Mouse (Mus musculus): Measurements from ENCODE around the gene E130114P18Rik. TPM values are rescaled to one million over a fixed set of nuclear protein-coding genes. Genes with fewer than 3 reads are reported as not detected.

The E130114P18Rik gene
- polyA plus RNA-seq, 1 experiment from 2014 or later = 26.3 TPM

DNA sequence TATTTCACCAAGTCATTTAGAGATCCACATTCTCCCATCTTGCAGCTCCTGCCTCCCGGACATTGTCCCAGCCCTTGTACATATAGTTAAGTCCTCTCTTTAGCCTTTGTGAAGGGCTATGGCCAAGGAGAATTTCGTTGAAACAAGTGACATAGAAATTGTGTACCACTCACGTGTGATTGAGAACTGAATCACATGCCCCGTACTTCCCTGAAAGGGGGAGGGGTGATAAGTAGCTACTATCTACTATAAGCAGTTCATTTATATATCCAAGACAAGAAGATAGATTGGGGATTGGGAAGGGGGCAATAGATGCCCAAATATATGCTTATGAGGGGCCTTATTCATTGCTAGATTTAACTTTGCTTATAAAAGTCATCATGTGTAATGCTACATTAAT, 10.9 kb downstream of the E130114P18Rik start:
- H3K4me2 ChIP-seq (replicated peaks) = no peak overlapping the region
- H3K4me3 ChIP-seq (replicated peaks; ENCODE audit: low read length) = no peak overlapping the region
- H3K9me3 ChIP-seq (ENCODE audit: control insufficient read depth, low read length) = no peaks in the 10 kb centered on the region
- DNase-seq (ENCODE audit: low spot score) (no peak), ATAC-seq (ENCODE audit: low FRiP score) (no peak)
- H3K4me1 ChIP-seq (replicated peaks; ENCODE audit: control insufficient read depth, insufficient read depth, low read length) = no peaks in the 10 kb centered on the region
- no peaks in the 10 kb centered on the region for H3K36me3 ChIP-seq (replicated peaks; ENCODE audit: control insufficient read depth, insufficient read depth)
- 77% methylated on average over 4 of the region's 4 CpGs for WGBS
- H3K27ac ChIP-seq = no peak overlapping the region
- H3K27me3 ChIP-seq (ENCODE audit: control insufficient read depth, insufficient read depth, low read length) = no peaks in the 10 kb centered on the region
- no peak overlapping the region for H3K9ac ChIP-seq

DNA sequence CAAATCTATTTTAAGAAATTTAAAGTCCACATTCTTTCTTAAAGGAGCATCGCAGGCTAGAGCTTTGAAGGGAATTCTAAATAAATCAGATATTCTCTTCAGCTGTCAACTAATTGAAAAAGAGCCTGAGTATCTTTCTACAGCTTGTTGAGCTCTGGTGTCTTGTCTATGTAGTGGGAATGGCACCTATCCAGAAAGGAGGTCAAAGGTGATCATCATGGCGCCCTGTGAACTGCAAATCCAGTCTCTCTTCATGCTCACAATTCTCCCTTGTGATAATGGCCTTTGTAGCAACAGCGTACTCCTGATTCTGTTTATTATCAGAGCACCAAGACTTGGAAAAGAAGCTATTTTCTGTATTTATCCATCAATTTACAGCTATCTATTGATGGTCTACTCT, 11.8 kb downstream of the E130114P18Rik start:
- Histone ChIP-seq H3K9me3 (ENCODE audit: control insufficient read depth, low read length) (no peaks in the 10 kb centered on the region), H3K9ac (no peak overlapping the region), H3K27me3 (ENCODE audit: control insufficient read depth, insufficient read depth, low read length) (no peaks in the 10 kb centered on the region), H3K36me3 (replicated peaks; ENCODE audit: control insufficient read depth, insufficient read depth) (no peaks in the 10 kb centered on the region), H3K27ac (no peak overlapping the region), H3K4me3 (replicated peaks; ENCODE audit: low read length) (no peak overlapping the region), H3K4me2 (replicated peaks) (no peak overlapping the region), H3K4me1 (replicated peaks; ENCODE audit: control insufficient read depth, insufficient read depth, low read length) (no peaks in the 10 kb centered on the region)
- 86% methylated on average over 3 of the region's 3 CpGs for WGBS
- ATAC-seq (ENCODE audit: low FRiP score) (no peak), DNase-seq (ENCODE audit: low spot score) (no peak)

DNA sequence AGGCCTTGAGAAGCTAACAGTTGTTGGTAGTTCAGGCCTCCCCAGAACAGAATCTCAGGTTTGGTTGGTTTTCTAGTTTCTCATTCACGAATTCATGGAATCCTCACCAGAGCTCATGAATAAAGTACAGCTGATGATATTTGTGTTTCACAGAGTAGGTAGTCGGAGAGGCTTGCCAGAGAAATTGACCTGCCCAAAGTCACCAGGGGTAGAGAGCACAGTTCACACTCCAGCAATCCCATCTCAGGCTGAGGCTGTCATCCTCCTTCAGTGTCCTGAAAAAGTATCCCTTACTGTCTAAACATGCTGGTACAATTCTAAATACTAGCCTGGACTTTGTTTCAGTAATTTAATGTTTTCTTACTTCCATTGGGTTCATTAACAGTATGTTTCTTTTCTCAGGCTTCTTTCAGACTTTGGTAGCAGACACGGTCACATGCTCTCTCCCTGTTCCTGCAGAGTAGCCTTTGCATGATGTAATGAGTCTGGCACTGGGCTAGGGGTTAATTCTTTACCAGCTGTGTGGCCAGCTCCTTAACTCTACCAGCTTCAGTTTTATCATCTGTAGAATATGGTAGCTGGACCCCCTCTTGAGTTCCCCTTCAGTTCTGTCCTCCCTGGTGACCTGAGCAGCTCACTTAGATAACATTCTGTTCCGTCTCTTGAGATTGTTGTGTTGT, 12.4 kb downstream of the E130114P18Rik start:
- Histone ChIP-seq H3K27me3 (ENCODE audit: control insufficient read depth, insufficient read depth, low read length) (no peaks in the 10 kb centered on the region), H3K36me3 (replicated peaks; ENCODE audit: control insufficient read depth, insufficient read depth) (no peaks in the 10 kb centered on the region), H3K9ac (no peak overlapping the region), H3K27ac (no peak overlapping the region), H3K4me2 (replicated peaks) (no peak overlapping the region), H3K4me1 (replicated peaks; ENCODE audit: control insufficient read depth, insufficient read depth, low read length) (no peaks in the 10 kb centered on the region), H3K9me3 (ENCODE audit: control insufficient read depth, low read length) (no peaks in the 10 kb centered on the region), H3K4me3 (replicated peaks; ENCODE audit: low read length) (no peak overlapping the region)
- ATAC-seq (ENCODE audit: low FRiP score) (no peak), DNase-seq (ENCODE audit: low spot score) (no peak)
- 84% methylated on average over 4 of the region's 4 CpGs for WGBS

DNA sequence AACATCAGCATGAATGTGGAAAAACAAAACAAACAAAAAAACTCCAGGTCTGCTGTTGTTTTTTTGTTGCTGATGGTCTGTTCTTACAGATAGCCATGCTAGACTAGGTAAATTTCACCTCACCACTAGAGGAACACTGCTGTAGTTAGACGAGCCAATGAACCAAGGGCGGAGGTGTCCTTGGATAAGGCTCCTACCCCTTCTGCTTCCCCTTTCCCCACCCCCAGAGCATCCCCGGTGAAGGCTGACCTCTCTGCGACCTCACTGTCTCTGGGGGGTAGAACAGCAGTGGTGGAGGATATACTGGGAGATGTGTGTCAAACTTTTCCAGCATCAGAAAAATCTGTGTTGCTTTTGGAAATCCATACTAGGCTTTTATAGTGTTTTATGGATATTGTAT, 13.3 kb downstream of the E130114P18Rik start:
- DNase-seq (ENCODE audit: low spot score) (no peak), ATAC-seq (ENCODE audit: low FRiP score) (no peak)
- Histone ChIP-seq H3K27me3 (ENCODE audit: control insufficient read depth, insufficient read depth, low read length) (peaks cover 4% of the 10 kb centered on the region; the same call in 1 of the 2 replicates), H3K4me2 (replicated peaks) (no peak overlapping the region), H3K4me3 (replicated peaks; ENCODE audit: low read length) (no peak overlapping the region), H3K36me3 (replicated peaks; ENCODE audit: control insufficient read depth, insufficient read depth) (no peaks in the 10 kb centered on the region), H3K4me1 (replicated peaks; ENCODE audit: control insufficient read depth, insufficient read depth, low read length) (no peaks in the 10 kb centered on the region), H3K9ac (no peak overlapping the region), H3K27ac (no peak overlapping the region), H3K9me3 (ENCODE audit: control insufficient read depth, low read length) (no peaks in the 10 kb centered on the region)
- 33% methylated on average over 4 of the region's 4 CpGs for WGBS

DNA sequence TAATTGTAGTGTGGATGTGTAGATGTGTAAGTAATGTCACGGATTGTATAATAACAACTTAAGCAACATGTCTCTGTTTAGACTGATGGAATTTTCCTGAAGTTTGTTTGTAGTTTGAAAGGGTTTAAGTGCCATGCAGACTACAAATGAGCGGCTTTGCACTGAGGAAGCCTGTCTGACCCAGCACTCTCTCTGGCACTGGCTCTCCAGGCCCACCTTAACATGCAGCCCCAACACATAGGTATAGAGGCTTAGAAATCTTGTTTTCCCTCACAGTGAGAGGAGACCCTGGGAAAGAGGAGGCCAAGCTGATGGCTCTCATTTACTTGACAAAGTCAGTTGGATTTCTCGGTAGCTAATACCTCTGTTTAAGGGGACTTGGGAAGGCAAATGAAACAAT, 19.2 kb downstream of the E130114P18Rik start:
- Histone ChIP-seq H3K9me3 (ENCODE audit: control insufficient read depth, low read length) (no peaks in the 10 kb centered on the region), H3K9ac (peak overlapping the region; percentile 64), H3K4me3 (replicated peaks; ENCODE audit: low read length) (peak overlapping the region; percentile 40), H3K4me1 (replicated peaks; ENCODE audit: control insufficient read depth, insufficient read depth, low read length) (peaks cover 10% of the 10 kb centered on the region; the same call in 1 of the 2 replicates), H3K4me2 (replicated peaks) (peak overlapping the region; percentile 82), H3K36me3 (replicated peaks; ENCODE audit: control insufficient read depth, insufficient read depth) (no peaks in the 10 kb centered on the region), H3K27me3 (ENCODE audit: control insufficient read depth, insufficient read depth, low read length) (peaks cover 33% of the 10 kb centered on the region), H3K27ac (peak overlapping the region; percentile 89)
- no peak for ATAC-seq (ENCODE audit: low FRiP score)
- DNase-seq (ENCODE audit: low spot score) = no peak
- WGBS = 15% methylated on average over 3 of the region's 3 CpGs

DNA sequence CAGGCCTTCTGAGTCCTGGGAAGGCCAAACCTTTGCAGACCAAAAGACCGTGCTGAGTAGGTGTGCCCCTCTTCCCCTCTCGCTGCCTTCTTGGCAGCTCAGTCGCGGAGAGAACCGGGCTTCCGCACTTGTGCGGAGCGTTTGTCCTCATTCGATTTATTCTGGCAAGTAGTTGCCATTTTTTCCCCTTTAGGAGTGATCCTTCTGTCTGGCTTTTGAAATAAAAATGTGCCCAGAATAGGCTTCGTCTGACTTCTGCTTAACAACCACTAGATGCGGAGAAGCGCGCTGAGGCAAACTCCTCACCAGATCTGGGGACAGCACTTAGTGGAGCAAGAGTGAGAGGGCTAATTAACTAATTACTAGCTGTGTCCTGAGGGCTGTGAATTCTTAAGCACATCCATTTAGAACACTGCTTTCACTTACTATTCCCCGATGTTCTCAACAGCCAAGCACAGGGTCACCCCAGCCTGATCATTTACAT, 19.9 kb downstream of the E130114P18Rik start:
- peak; percentile 78 for ATAC-seq (ENCODE audit: low FRiP score)
- DNase-seq (ENCODE audit: low spot score) = no peak

DNA sequence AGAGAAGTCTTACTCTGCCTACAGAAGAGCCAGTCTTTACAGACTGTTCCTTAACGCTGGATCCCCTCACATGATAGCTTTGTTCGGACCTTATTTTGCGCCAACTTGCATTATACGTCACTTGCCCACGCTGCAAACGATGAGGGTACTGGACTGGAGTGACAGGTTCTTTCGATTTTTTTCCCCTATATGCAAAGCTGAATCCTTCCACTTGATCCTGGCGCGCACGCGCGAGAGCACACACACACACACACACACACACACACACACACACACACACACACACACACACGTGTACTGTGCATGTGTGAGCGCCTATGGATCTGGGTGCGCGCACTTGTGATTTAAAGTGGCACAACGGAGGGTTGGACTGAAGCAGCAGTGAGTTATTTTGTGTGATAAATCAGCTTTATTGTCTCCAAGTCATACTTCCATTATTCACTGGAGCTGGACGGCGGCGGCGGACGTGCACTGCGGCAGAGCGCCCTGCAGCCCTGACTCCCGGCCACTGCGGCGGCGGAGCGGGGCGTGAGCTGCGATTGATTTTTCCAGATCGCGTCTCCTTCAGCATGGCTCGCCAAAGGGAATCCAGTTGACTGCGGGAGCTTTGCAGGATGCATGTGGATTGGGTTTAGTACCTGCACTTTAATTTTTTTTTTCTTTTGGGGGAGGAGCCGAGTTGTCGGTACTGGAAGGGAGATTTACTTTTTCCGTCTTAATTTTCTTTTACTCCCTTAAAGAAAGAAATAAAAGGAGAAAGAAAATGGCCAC, 20.5 kb downstream of the E130114P18Rik start:
- DNase-seq (ENCODE audit: low spot score) (peak; percentile 70), ATAC-seq (ENCODE audit: low FRiP score) (peak; percentile 86)
- Histone ChIP-seq H3K4me3 (replicated peaks; ENCODE audit: low read length) (peak overlapping the region; percentile 40), H3K9ac (peak overlapping the region; percentile 64), H3K9me3 (ENCODE audit: control insufficient read depth, low read length) (no peaks in the 10 kb centered on the region), H3K27me3 (ENCODE audit: control insufficient read depth, insufficient read depth, low read length) (peaks cover 46% of the 10 kb centered on the region), H3K4me1 (replicated peaks; ENCODE audit: control insufficient read depth, insufficient read depth, low read length) (peaks cover 10% of the 10 kb centered on the region; the same call in 1 of the 2 replicates), H3K36me3 (replicated peaks; ENCODE audit: control insufficient read depth, insufficient read depth) (no peaks in the 10 kb centered on the region), H3K4me2 (replicated peaks) (peak overlapping the region; percentile 82), H3K27ac (peak overlapping the region; percentile 89)
- WGBS = 1% methylated on average over 38 of the region's 38 CpGs

More for the DNA sequence above, 19.9 kb downstream of the E130114P18Rik start:
- Histone ChIP-seq H3K4me1 (replicated peaks; ENCODE audit: control insufficient read depth, insufficient read depth, low read length) (peaks cover 10% of the 10 kb centered on the region; the same call in 1 of the 2 replicates), H3K36me3 (replicated peaks; ENCODE audit: control insufficient read depth, insufficient read depth) (no peaks in the 10 kb centered on the region), H3K4me2 (replicated peaks) (peak overlapping the region; percentile 82), H3K27me3 (ENCODE audit: control insufficient read depth, insufficient read depth, low read length) (peaks cover 39% of the 10 kb centered on the region), H3K9ac (peak overlapping the region; percentile 64), H3K4me3 (replicated peaks; ENCODE audit: low read length) (peak overlapping the region; percentile 40), H3K27ac (peak overlapping the region; percentile 89), H3K9me3 (ENCODE audit: control insufficient read depth, low read length) (no peaks in the 10 kb centered on the region)
- WGBS = under 1% methylated on average over 14 of the region's 14 CpGs

DNA sequence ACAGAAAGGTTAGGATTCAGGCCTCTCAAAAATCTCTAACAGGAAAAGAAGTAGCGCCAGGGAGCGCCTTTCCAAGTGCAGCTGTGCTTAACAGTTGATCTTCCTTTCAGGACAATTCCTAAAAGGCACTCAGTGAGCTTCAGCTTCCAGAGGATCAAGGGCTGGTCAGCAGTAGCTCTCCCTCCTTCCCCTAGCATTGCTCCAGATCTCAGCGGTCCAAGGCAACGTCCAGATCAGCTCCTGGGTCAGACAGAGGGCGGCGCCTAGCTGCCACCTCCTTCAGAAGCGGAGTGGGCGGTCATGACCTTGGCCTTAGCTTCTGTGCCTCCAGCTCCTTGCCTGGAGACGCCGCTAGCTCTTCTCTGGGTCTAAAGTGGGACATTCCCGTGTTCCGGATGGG, 23.6 kb downstream of the E130114P18Rik start:
- no peaks in the 10 kb centered on the region for H3K36me3 ChIP-seq (replicated peaks; ENCODE audit: control insufficient read depth, insufficient read depth)
- H3K9ac ChIP-seq = no peak overlapping the region
- ATAC-seq (ENCODE audit: low FRiP score) (no peak), DNase-seq (ENCODE audit: low spot score) (no peak)
- H3K9me3 ChIP-seq (ENCODE audit: control insufficient read depth, low read length) = no peaks in the 10 kb centered on the region
- peaks cover 23% of the 10 kb centered on the region for H3K4me1 ChIP-seq (replicated peaks; ENCODE audit: control insufficient read depth, insufficient read depth, low read length)
- H3K4me2 ChIP-seq (replicated peaks) = no peak overlapping the region; the same call in 1 of the 2 replicates
- 12% methylated on average over 12 of the region's 12 CpGs for WGBS
- H3K27me3 ChIP-seq (ENCODE audit: control insufficient read depth, insufficient read depth, low read length) = peaks cover 51% of the 10 kb centered on the region
- H3K4me3 ChIP-seq (replicated peaks; ENCODE audit: low read length) = no peak overlapping the region
- H3K27ac ChIP-seq = no peak overlapping the region

GRCm38 (mm10) chr4:97753521-97753920, 24.4 kb downstream of the E130114P18Rik start:
- 8% methylated on average over 1 of the region's 1 CpGs for WGBS
- no peak overlapping the region for H3K4me3 ChIP-seq (replicated peaks; ENCODE audit: low read length)
- peaks cover 16% of the 10 kb centered on the region for H3K4me1 ChIP-seq (replicated peaks; ENCODE audit: control insufficient read depth, insufficient read depth, low read length)
- H3K9me3 ChIP-seq (ENCODE audit: control insufficient read depth, low read length) = no peaks in the 10 kb centered on the region
- no peak overlapping the region for H3K9ac ChIP-seq
- H3K36me3 ChIP-seq (replicated peaks; ENCODE audit: control insufficient read depth, insufficient read depth) = no peaks in the 10 kb centered on the region
- H3K27me3 ChIP-seq (ENCODE audit: control insufficient read depth, insufficient read depth, low read length) = peaks cover 51% of the 10 kb centered on the region
- ATAC-seq (ENCODE audit: low FRiP score) = no peak
- no peak for DNase-seq (ENCODE audit: low spot score)
- H3K27ac ChIP-seq = no peak overlapping the region
- H3K4me2 ChIP-seq (replicated peaks) = no peak overlapping the region
